Comparison of ENCODE assay signal across 10 mouse cellular contexts in the genomic region with DNA sequence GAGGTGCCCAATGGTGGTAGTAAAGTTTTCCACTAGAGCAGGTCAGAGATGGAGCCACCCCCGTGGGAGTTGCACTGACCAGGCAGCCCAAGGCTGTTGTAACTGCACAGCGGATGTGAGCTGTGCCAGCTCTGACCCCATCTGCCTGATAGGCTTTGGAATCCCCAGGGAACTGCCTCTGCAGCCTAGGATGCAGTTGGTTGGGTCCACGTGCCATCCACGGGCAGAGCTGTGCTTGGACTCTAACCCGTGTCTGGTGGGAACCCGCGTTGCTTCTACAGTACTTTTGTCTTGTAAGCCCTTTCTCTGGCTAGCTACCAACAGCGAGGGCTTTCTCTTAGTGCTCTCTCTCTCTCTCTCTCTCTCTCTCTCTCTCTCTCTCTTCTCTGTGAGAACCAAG. TPM values are rescaled to one million over a fixed set of nuclear protein-coding genes. Genes with fewer than 3 reads are reported as not detected.
A peak's percentile ranks its signal among the peaks of the same experiment; 100 is the strongest.
DNase-seq lines count a peak whose midpoint lies in the region; ATAC-seq and TF ChIP-seq lines count a peak whose summit lies in the region.
"Had no signal": no experiment of that assay in that cellular context is flagged by ENCODE, and none has a peak within 500 bp of the region (broad histone marks: within the 10 kb centered on the region; RNA-seq: fewer than 3 reads in every experiment).

No protein-coding gene starts in this region.

- no peak overlapping the region for H3K27ac ChIP-seq in neural tube, embryonic 13.5 days (replicated peaks)
- H3K27ac ChIP-seq in hindbrain, postnatal 0 days, result peak overlapping the region; percentile 27; the same call in 1 of the 2 replicates

- WGBS in neural tube, embryonic 13.5 days, result 46% methylated on average over 8 of the region's 8 CpGs
- WGBS in hindbrain, postnatal 0 days, result 32% methylated on average over 8 of the region's 8 CpGs

- ATAC-seq in neural tube, embryonic 13.5 days (ENCODE audit: low read depth), result peak; percentile 38; the same call in 1 of the 2 replicates
- peak; percentile 52; the same call in 1 of the 2 replicates for ATAC-seq in hindbrain, postnatal 0 days
- ATAC-seq: intestine, postnatal 0 days had no signal

- H3K9ac ChIP-seq in neural tube, embryonic 13.5 days, result no peak overlapping the region
- H3K9ac ChIP-seq in hindbrain, postnatal 0 days (replicated peaks; ENCODE audit: low read length), result no peak overlapping the region
- H3K9ac ChIP-seq: stomach, embryonic 15.5 days had no signal

- H3K27me3 ChIP-seq in neural tube, embryonic 13.5 days, result 0 out of 2 replicates have a peak, but pooled peaks cover 3% of the 10 kb centered on the region
- no peaks in the 10 kb centered on the region for H3K27me3 ChIP-seq in hindbrain, postnatal 0 days (ENCODE audit: insufficient read depth, low read length)
- no peaks in the 10 kb centered on the region for H3K27me3 ChIP-seq in splenic B cell, adult 2 months (ENCODE audit: control insufficient read depth, insufficient read depth, low read length, poor library complexity, severe bottlenecking)
- H3K27me3 ChIP-seq: stomach, embryonic 15.5 days had no signal

- TF ChIP-seq CTCF in hindbrain, postnatal 0 days (IDR thresholded peaks at IDR 0.05; ENCODE audit: low read depth), result no peak

- H3K36me3 ChIP-seq in neural tube, embryonic 13.5 days, result peaks cover 9% of the 10 kb centered on the region
- H3K36me3 ChIP-seq in hindbrain, postnatal 0 days (ENCODE audit: insufficient read depth, low read length), result no peaks in the 10 kb centered on the region; the same call in 1 of the 2 replicates
- no peaks in the 10 kb centered on the region for H3K36me3 ChIP-seq in splenic B cell, adult 2 months (ENCODE audit: control insufficient read depth, insufficient read depth, low read length, poor library complexity, severe bottlenecking)
- H3K36me3 ChIP-seq: stomach, embryonic 15.5 days had no signal

- peak; percentile 28 for DNase-seq in gastrocnemius, postnatal 10 days
- no peak for DNase-seq in gastrocnemius, adult 8-10 months (ENCODE audit: low spot score in 2 of 2)
- no peak for DNase-seq in neural tube, embryonic 10.5 days (ENCODE audit: extremely low spot score, low spot score)
- peak; percentile 48 for DNase-seq in hindbrain, postnatal 0 days (ENCODE audit: low spot score)
- peak; percentile 53 for DNase-seq in splenic B cell, adult 2 months (ENCODE audit: low read depth, low spot score)
- no peak for DNase-seq in layer of hippocampus, postnatal 25 days (ENCODE audit: extremely low spot score in 1 of 2, low spot score in 1 of 2)
- no peak for DNase-seq in embryo, embryonic 10.5 days (ENCODE audit: low spot score)

- H3K9me3 ChIP-seq in neural tube, embryonic 13.5 days, result no peaks in the 10 kb centered on the region
- H3K9me3 ChIP-seq in hindbrain, postnatal 0 days (ENCODE audit: low read length), result no peaks in the 10 kb centered on the region
- H3K9me3 ChIP-seq: stomach, embryonic 15.5 days had no signal

- H3K4me3 ChIP-seq in neural tube, embryonic 13.5 days, result no peak overlapping the region
- no peak overlapping the region for H3K4me3 ChIP-seq in hindbrain, postnatal 0 days (ENCODE audit: low read length)
- H3K4me3 ChIP-seq: stomach, embryonic 15.5 days had no signal

- H3K4me2 ChIP-seq in neural tube, embryonic 13.5 days, result no peak overlapping the region
- no peak overlapping the region for H3K4me2 ChIP-seq in hindbrain, postnatal 0 days (ENCODE audit: low read depth, low read length)
- H3K4me2 ChIP-seq: stomach, embryonic 15.5 days had no signal

- H3K4me1 ChIP-seq in neural tube, embryonic 13.5 days (replicated peaks), result peaks cover 64% of the 10 kb centered on the region
- H3K4me1 ChIP-seq in hindbrain, postnatal 0 days (ENCODE audit: insufficient read depth, low read length), result peaks cover 14% of the 10 kb centered on the region; the same call in 1 of the 2 replicates

RNA-seq across cellular contexts. Expression of gene Sipa1l2, which starts 36.7 kb away (rescaled TPM):
- total RNA-seq in gastrocnemius, postnatal 10 days (2021), result 10 to 100 TPM; 12.9 to 16.7 TPM
- 1 to 10 TPM; 3.9 to 5.4 (median 4.5) TPM for total RNA-seq in gastrocnemius, adult 8-10 months (2022)
- polyA plus RNA-seq in neural tube, embryonic 13.5 days (2015; fragmentation: Nextera tagmentation; extraction: Ambion mirVana), result 19.7 and 22.9 TPM in 2 replicates
- 62.2 and 62.8 TPM in 2 replicates for total RNA-seq in hindbrain, postnatal 0 days (2014; rRNA removed)
- 11.5 and 12.2 TPM in 2 replicates for polyA plus RNA-seq in hindbrain, postnatal 0 days (2015; fragmentation: Nextera tagmentation; extraction: Ambion mirVana)
- 10 to 100 TPM; 62.1 to 62.7 TPM for total RNA-seq in layer of hippocampus, postnatal 25 days (2021)

Comparison
In these comparisons a context has a peak if more than half of its experiments do, and no peak if none do; other contexts are left out.
1. DNase-seq: peak in gastrocnemius, postnatal 10 days (single experiment), hindbrain, postnatal 0 days (single experiment) and splenic B cell, adult 2 months (single experiment); none in gastrocnemius, adult 8-10 months (0 of 2), neural tube, embryonic 10.5 days (single experiment), layer of hippocampus, postnatal 25 days (0 of 2) and embryo, embryonic 10.5 days (single experiment).